Mouse (Mus musculus): ENCODE results near the gene Tmem258. TPM values are rescaled to one million over a fixed set of nuclear protein-coding genes. Genes with fewer than 3 reads are reported as not detected.
A peak's percentile ranks its signal among the peaks of the same experiment; 100 is the strongest.

Tmem258 gene
- polyA plus RNA-seq, 1 experiment from 2014 or later = 389 TPM

DNA sequence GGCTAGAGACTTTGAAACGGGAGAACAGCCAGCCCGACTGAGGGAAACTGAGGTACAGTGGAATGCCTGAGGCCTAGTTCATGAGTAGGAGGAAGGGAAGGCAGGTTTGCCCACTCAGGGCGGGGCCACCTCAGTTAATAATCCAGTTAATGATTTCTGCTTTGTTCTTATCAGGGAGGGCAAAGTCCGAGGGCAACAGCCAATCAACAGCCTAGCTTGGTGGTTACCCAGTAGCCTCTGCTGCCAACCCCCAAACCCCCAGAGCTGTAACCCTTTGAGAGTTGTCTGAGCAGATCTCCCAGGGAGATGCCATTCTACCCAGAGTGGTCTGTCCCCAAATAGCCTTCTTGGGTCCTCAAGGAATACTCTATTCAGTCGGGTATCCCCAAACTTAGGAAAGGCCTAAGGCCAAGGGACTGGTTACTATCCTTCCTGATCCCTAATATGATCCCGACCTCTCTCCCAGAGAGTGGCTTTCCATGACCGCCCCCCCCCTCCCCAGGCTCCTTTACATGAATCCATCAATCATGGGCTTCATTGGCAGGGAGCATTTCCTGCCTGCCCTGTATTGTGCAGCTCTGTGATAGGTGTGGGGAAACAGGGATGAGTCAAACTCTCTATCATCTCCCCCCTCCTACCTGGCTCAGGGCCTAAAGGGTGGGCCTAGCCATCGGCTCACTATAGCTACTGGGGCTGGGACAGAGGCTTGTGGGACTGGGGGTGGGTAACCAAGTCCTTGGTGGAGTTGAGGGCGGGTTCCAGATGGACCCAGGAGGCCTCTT lies 32.2 kb downstream of the Tmem258 start:
- 88% methylated on average over 9 of the region's 9 CpGs for WGBS
- Histone ChIP-seq H3K27me3 (ENCODE audit: insufficient read depth, poor library complexity, severe bottlenecking) (peaks cover 21% of the 10 kb centered on the region), H3K27ac (no peak overlapping the region), H3K4me1 (replicated peaks) (peaks cover 44% of the 10 kb centered on the region), H3K4me3 (no peak overlapping the region), H3K9me3 (0 out of 2 replicates have a peak, but pooled peaks cover 3% of the 10 kb centered on the region), H3K36me3 (no peaks in the 10 kb centered on the region)
- DNase-seq (ENCODE audit: low spot score) = no peak

- Histone ChIP-seq H3K27me3 (ENCODE audit: insufficient read depth, poor library complexity, severe bottlenecking) (peaks cover 19% of the 10 kb centered on the region), H3K9me3 (0 out of 2 replicates have a peak, but pooled peaks cover 3% of the 10 kb centered on the region), H3K4me3 (no peak overlapping the region), H3K27ac (no peak overlapping the region), H3K4me1 (replicated peaks) (peaks cover 34% of the 10 kb centered on the region), H3K36me3 (no peaks in the 10 kb centered on the region)
- 62% methylated on average over 3 of the region's 3 CpGs for WGBS
- no peak for DNase-seq (ENCODE audit: low spot score)
Measured at GRCm38 (mm10) chr19:10238477-10238876, 34.7 kb downstream of the Tmem258 start.

DNA sequence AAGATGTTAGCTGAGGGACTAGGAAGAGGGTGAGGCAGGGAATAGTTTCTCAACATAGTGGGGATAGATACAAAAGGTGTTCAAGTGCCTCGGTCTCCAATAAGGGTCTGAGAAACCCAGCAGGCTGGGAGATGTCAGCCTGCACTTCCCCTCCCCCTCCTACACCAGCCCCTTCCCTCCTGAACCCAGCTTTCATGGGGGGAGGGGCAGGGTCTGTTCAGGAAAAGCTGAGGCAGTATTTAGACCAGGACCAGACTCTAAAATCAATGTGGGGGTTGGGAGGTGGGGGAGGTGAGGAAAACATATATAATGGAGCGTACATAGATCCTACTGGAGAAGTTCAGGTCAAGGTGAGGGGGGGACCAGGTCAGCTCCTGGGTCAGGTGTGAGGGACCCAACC lies 35.6 kb downstream of the Tmem258 start:
- Histone ChIP-seq H3K36me3 (no peaks in the 10 kb centered on the region), H3K9me3 (0 out of 2 replicates have a peak, but pooled peaks cover 3% of the 10 kb centered on the region), H3K4me1 (replicated peaks) (peaks cover 43% of the 10 kb centered on the region), H3K27ac (no peak overlapping the region), H3K4me3 (peak overlapping the region; percentile 62; the same call in 1 of the 2 replicates), H3K27me3 (ENCODE audit: insufficient read depth, poor library complexity, severe bottlenecking) (peaks cover 19% of the 10 kb centered on the region)
- no peak for DNase-seq (ENCODE audit: low spot score)
- WGBS = 42% methylated on average over 2 of the region's 2 CpGs

GRCm38 (mm10) chr19:10239975-10240653 lies 36.3 kb downstream of the Tmem258 start:
- H3K27me3 ChIP-seq (ENCODE audit: insufficient read depth, poor library complexity, severe bottlenecking) = peaks cover 19% of the 10 kb centered on the region
- H3K9me3 ChIP-seq = 0 out of 2 replicates have a peak, but pooled peaks cover 3% of the 10 kb centered on the region
- H3K4me3 ChIP-seq = peak overlapping the region; percentile 62
- no peak for DNase-seq (ENCODE audit: low spot score)
- H3K27ac ChIP-seq = peak overlapping the region; percentile 85
- H3K36me3 ChIP-seq = no peaks in the 10 kb centered on the region
- WGBS = 4% methylated on average over 26 of the region's 26 CpGs
- peaks cover 43% of the 10 kb centered on the region for H3K4me1 ChIP-seq (replicated peaks)

- H3K27me3 ChIP-seq (ENCODE audit: insufficient read depth, poor library complexity, severe bottlenecking) = peaks cover 19% of the 10 kb centered on the region
- 0 out of 2 replicates have a peak, but pooled peaks cover 3% of the 10 kb centered on the region for H3K9me3 ChIP-seq
- peak; percentile 86 for DNase-seq (ENCODE audit: low spot score)
- WGBS = 9% methylated on average over 43 of the region's 43 CpGs
- peaks cover 45% of the 10 kb centered on the region for H3K4me1 ChIP-seq (replicated peaks)
- H3K4me3 ChIP-seq = peak within 1 kb of the TSS; percentile 62
- peak within 1 kb of the TSS; percentile 85 for H3K27ac ChIP-seq
- H3K36me3 ChIP-seq = no peaks in the 10 kb centered on the region
Measured at GRCm38 (mm10) chr19:10240654-10241305, 37.0 kb downstream of the Tmem258 start, which contains the start of gene Myrf. Myrf (minus strand) TSS chr19:10240748.

- 5% methylated on average over 8 of the region's 8 CpGs for WGBS
- 0 out of 2 replicates have a peak overlapping the region, but pooled peaks have one; percentile 3 for H3K4me3 ChIP-seq
- H3K36me3 ChIP-seq = no peaks in the 10 kb centered on the region
- 0 out of 2 replicates have a peak, but pooled peaks cover 3% of the 10 kb centered on the region for H3K9me3 ChIP-seq
- H3K27me3 ChIP-seq (ENCODE audit: insufficient read depth, poor library complexity, severe bottlenecking) = peaks cover 27% of the 10 kb centered on the region
- H3K27ac ChIP-seq = peak overlapping the region; percentile 75
- H3K4me1 ChIP-seq (replicated peaks) = peaks cover 56% of the 10 kb centered on the region
- peak; percentile 51 for DNase-seq (ENCODE audit: low spot score)
Measured at GRCm38 (mm10) chr19:10242916-10243315, 39.1 kb downstream of the Tmem258 start.

DNA sequence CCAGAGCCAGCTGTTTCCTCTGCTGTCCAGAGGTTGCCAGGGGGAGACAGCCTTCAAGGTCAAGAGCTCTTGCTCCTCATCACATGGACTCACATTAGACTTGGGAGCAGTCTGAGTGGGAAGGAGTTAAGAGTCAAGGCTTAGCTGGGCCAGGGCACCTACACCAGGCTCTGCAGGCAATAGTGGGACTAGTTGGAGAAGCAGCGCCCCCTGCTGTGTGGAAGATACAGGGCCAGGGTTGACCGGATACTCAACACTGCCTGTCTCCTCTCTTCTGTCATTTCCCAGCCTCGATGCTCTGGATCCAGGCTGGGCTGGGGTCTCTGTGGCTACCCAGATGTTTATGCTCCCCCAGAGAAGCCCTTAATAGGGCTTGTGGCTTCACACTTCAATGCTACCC lies 40.4 kb downstream of the Tmem258 start:
- Histone ChIP-seq H3K4me3 (no peak overlapping the region), H3K9me3 (0 out of 2 replicates have a peak, but pooled peaks cover 3% of the 10 kb centered on the region), H3K27ac (0 out of 2 replicates have a peak overlapping the region, but pooled peaks have one; percentile 10), H3K4me1 (replicated peaks) (peaks cover 58% of the 10 kb centered on the region), H3K36me3 (no peaks in the 10 kb centered on the region), H3K27me3 (ENCODE audit: insufficient read depth, poor library complexity, severe bottlenecking) (peaks cover 27% of the 10 kb centered on the region)
- DNase-seq (ENCODE audit: low spot score) = peak; percentile 50
- 28% methylated on average over 3 of the region's 3 CpGs for WGBS

- Histone ChIP-seq H3K27me3 (ENCODE audit: insufficient read depth, poor library complexity, severe bottlenecking) (peaks cover 13% of the 10 kb centered on the region; the same call in 1 of the 2 replicates), H3K36me3 (no peaks in the 10 kb centered on the region), H3K9me3 (no peaks in the 10 kb centered on the region), H3K27ac (0 out of 2 replicates have a peak overlapping the region, but pooled peaks have one; percentile 16), H3K4me3 (no peak overlapping the region), H3K4me1 (replicated peaks) (peaks cover 40% of the 10 kb centered on the region)
- 43% methylated on average over 6 of the region's 6 CpGs for WGBS
- DNase-seq (ENCODE audit: low spot score) = no peak
Measured at GRCm38 (mm10) chr19:10247165-10247564, 43.4 kb downstream of the Tmem258 start.

DNA sequence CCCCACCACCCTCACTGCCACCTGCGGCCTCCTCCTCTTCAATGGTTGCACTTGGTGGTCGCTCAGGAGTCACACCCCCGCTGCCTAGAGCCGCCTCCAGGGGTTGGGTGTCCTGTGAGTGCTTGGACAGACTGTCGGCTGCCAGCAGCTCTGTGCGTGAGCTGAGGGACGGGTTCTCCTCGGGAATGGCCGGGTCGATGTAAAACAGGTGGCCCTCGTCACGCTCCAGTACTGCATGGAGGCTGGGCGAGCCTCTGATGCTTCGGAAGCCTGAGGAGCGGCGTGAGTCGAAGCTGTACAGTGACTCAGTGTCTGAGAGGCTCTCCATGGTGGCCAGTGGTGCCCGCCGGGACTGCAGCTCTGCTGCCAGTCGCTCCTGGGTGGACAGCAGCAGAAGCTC lies 44.3 kb downstream of the Tmem258 start:
- Histone ChIP-seq H3K4me1 (replicated peaks) (peaks cover 32% of the 10 kb centered on the region), H3K9me3 (no peaks in the 10 kb centered on the region), H3K27ac (no peak overlapping the region), H3K4me3 (no peak overlapping the region), H3K27me3 (ENCODE audit: insufficient read depth, poor library complexity, severe bottlenecking) (peaks cover 13% of the 10 kb centered on the region; the same call in 1 of the 2 replicates), H3K36me3 (no peaks in the 10 kb centered on the region)
- 56% methylated on average over 20 of the region's 20 CpGs for WGBS
- DNase-seq (ENCODE audit: low spot score) = no peak

Other genes with a start within 250 kb of the Tmem258 start
- gene Fth1, start 223.4 kb upstream of the Tmem258 start, polyA plus RNA-seq (2016; fragmentation: Nextera tagmentation; extraction: Ambion mirVana) = 1,451 and 1,593 TPM in 2 replicates
- 1.8 TPM in 2 replicates for gene Best1, start 202.4 kb upstream of the Tmem258 start, polyA plus RNA-seq (2016; fragmentation: Nextera tagmentation; extraction: Ambion mirVana)
- 39.7 and 39.8 TPM in 2 replicates for gene Rab3il1, start 202.3 kb upstream of the Tmem258 start, polyA plus RNA-seq (2016; fragmentation: Nextera tagmentation; extraction: Ambion mirVana)
- 6.7 and 8.1 TPM in 2 replicates for gene Fads3, start 162.4 kb upstream of the Tmem258 start, polyA plus RNA-seq (2016; fragmentation: Nextera tagmentation; extraction: Ambion mirVana)
- gene Fads2, start 102.3 kb upstream of the Tmem258 start, polyA plus RNA-seq (2016; fragmentation: Nextera tagmentation; extraction: Ambion mirVana) = 180 and 207 TPM in 2 replicates
- gene Fads1, start 21.1 kb upstream of the Tmem258 start, polyA plus RNA-seq (2016; fragmentation: Nextera tagmentation; extraction: Ambion mirVana) = 162 and 170 TPM in 2 replicates
- gene Fen1, start 155 bp downstream of the Tmem258 start, polyA plus RNA-seq (2016; fragmentation: Nextera tagmentation; extraction: Ambion mirVana) = 135 and 181 TPM in 2 replicates
- gene Myrf, start 36.7 kb downstream of the Tmem258 start, polyA plus RNA-seq (2016; fragmentation: Nextera tagmentation; extraction: Ambion mirVana) = 2.1 and 2.7 TPM in 2 replicates
- gene Dagla, start 100.9 kb downstream of the Tmem258 start, polyA plus RNA-seq (2016; fragmentation: Nextera tagmentation; extraction: Ambion mirVana) = 2.1 and 3.4 TPM in 2 replicates
- 0.98 and 1.5 TPM in 2 replicates for gene Syt7, start 185.1 kb downstream of the Tmem258 start, polyA plus RNA-seq (2016; fragmentation: Nextera tagmentation; extraction: Ambion mirVana)

All from hindbrain, embryonic 10.5 days (tissue).